Mouse (Mus musculus) kidney, adult 2 months (tissue): ENCODE results near the gene Slc7a14.

ENCODE experiments used
- CTCF ChIP-seq: fragments of 200-500 bp; conservative IDR thresholded peaks from 2 replicates; pipeline ENCODE4 v1.5.1; 2011; ENCODE audit warnings: low read depth, mild to moderate bottlenecking, control low read depth, low read length, moderate library complexity, mixed read lengths; ENCODE audit not compliant: insufficient read depth, insufficient read length
- POLR2A ChIP-seq: fragments of 200-500 bp; IDR thresholded peaks from one replicate; pipeline ENCODE4 v1.6.1; 2011; ENCODE audit warnings: low read depth, low read length, control low read depth

DNA sequence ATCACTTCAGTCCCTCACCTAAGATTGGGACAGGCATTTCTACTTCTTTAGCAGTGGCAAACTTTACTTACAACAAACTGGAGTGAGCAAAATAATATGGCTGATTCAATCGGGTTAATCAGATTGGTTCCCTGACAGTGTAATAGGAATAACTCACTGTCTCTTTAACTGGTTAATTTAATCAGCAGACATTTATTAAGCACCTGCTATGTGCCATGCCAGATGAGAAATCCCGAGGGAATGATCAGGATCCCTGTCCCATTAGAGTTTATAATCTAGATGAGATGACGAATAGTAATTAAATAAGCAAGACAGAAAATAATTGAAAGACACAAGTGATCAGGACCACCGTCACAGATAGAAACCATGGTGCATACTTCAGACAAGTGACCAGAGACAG lies 36.4 kb upstream of the Slc7a14 start:
- no peak for TF ChIP-seq CTCF
- no peak for TF ChIP-seq POLR2A
